Mouse (Mus musculus) telencephalon, adult 2 months (tissue): ENCODE data around the gene Mapkapk5.
"Not testable (repeated sequence)": the region's sequence is repeated elsewhere in the genome, so short reads cannot be mapped to it uniquely, and the experiment has no call there.

Experiments used
- DNase-seq: peaks from one replicate; pipeline ENCODE4 v3.0.0-alpha.2; 2011; ENCODE audit warnings: low read depth, low spot score

The Mapkapk5 gene

DNA sequence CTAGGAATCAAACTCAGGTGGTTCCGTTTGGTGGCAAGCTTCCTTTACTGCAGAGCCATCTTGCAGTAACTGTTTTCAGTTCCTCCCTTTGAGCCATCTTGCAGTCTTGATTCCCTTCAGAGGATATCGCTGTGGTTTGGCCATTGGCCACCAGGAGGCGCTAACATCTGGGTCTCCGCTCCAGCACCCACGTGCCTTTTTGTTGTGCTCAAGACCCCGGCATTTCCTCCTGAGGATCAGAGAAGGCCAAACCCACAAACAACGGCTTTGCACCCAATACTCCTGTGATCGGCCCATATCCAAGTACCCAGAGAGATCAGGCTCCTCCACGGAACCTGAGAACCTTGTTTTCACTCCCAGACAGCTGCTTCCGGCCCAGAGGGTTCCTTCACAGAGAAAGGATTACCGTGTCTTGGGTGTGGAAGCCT, 18.8 kb upstream of the Mapkapk5 start:
- DNase-seq, result peak; percentile 38

GRCm38 (mm10) chr5:121562436-121562835, 16.7 kb upstream of the Mapkapk5 start:
- no peak for DNase-seq

DNA sequence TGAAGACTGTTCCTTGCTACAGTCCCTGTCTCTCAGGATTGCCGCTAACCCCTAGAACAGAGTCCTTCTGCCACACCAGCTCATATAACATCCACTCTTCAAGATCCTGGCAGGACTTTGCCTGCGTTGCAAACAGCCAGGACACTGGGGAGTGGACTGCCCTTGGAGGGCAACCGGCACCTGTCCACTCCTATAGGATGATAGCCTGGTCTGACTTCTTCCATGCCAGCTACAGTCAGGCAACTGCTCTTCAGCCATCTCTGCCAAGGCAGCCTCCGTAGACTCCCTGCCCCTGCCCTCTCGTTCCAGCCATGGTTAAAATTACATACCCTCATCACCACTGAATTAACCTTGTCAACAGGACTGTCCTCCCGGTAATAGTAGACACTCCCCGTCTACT, 3.5 kb upstream of the Mapkapk5 start:
- no peak for DNase-seq

- DNase-seq, result no peak
Observed at GRCm38 (mm10) chr5:121547084-121547483, 1.4 kb upstream of the Mapkapk5 start.

DNA sequence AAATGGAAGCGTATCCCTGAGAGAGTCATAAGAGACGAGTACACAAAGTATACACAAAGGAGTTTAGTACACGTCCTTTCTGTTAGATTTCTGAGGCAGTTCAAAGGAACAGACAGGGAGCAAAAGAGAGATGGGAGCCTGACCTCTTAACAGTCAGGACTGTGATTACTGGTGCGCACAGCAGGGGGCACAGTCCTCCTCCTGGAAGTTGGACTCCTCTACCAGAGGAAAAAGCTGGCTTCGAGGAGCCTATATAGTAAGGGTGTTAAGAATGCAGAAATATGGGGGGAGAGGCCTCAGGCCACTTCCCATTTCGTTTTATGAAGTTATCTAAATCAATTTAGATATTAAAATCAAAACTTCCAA, 808 bp upstream of the Mapkapk5 start:
- DNase-seq, result no peak

DNA sequence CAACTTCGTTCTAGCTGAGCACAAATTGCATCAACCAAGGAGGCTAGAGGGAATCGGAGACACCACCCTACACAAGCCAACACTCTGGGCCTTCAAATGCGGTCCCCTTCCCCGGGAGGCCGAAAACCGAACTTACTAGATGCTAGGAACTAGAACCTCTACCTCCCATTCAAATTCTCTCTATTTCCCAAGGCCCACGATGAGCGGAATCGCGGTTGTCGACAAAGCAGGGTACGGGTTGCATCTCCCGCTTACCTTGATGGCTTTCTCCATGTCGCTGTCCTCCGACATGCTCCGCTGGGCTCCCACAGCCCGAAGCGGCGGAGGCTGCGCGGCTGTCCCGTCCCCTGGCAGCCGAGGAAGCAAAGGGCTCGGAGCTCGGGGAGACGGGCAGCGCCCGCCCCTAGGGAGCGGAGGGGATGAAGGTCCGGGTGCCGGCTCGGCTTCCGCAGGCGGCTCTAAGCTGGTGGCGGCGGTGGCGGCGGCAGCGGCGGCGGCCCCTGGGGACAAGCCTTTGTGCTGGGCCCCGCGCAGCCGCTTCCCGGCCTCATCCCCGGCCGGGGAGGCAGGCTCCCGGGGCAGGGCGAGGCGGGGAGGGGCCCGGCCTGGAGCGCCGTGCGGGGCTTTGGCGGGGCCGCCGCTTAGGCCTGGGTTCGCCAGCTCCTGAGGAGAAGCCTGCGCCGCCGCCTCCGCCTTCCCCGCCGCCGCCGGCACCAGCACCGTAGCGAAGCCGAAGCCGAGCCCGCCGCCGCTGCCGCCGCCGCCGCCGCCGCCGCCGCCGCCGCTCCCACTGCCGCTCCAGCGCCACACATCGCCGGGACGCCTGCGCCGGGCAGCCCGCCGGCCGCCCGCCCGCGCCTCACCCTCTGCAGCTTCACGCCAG, 554 bp downstream of the Mapkapk5 start, which contains the start of the genes Adam1a and Gm42878:
Gene Adam1a (minus strand): TSS at position 573 of the 883 bp plus-strand sequence.
Gene Gm42878 (minus strand): TSS at position 573 of the 883 bp plus-strand sequence.
- no peak for DNase-seq

DNA sequence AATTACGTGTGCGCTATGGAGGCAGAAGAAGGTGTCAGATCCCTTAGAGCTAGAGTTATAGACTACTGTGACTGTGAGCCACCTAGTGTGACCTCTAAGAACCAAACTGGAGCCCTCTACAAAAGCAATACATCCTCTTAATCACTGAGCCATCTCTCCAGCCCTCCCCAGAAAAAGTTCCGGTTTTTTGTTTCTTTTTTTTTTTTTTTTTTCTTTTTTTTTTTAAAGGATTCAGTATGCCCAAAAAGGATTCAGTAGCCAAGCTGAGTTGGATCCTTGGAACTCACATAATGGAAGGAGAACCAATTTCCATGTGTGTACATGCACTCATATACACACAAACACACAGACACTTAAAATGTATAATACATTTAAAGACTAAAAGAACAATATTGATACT, 2.3 kb downstream of the Mapkapk5 start:
- DNase-seq, result no peak

GRCm38 (mm10) chr5:121541235-121541634, 4.5 kb downstream of the Mapkapk5 start:
- DNase-seq, result no peak

DNA sequence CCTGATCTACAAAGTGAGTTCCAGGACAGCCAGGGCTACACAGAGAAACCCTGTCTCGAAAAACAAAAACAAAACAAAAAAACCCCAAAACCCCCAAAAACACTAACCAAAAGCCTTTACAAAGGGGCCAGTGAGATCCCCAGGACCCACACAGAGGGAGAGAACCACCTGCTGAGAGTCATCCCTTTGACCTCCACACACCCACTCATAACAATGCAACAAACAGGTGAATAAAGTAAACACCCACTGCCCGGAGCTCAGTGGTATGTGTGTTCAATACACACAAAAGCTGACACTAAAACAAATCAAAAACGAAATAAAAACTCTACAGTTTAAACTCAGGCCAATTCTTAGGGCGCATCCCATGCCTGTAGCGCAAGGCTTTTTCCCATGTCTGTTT, 5.6 kb downstream of the Mapkapk5 start:
- no peak for DNase-seq

DNA sequence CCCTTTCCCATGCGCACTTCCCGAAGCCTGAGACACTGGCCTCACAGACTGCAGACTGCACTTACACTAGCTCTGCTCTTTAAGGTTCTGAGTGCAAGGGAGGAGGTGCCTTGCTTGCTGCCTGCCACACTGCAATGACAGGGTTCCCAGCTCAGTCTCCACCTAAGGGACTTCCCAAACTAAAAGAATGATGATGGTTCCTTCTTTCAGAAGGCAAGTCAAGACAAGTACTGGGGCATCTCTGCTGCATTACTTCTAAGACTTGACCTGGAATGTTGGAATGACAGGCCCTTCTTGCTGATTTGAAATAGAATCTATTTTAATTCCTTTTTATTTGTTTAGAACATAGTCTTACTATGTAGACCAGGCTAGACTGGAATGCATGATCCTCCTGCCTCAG, 8.1 kb downstream of the Mapkapk5 start:
- DNase-seq, result no peak

DNA sequence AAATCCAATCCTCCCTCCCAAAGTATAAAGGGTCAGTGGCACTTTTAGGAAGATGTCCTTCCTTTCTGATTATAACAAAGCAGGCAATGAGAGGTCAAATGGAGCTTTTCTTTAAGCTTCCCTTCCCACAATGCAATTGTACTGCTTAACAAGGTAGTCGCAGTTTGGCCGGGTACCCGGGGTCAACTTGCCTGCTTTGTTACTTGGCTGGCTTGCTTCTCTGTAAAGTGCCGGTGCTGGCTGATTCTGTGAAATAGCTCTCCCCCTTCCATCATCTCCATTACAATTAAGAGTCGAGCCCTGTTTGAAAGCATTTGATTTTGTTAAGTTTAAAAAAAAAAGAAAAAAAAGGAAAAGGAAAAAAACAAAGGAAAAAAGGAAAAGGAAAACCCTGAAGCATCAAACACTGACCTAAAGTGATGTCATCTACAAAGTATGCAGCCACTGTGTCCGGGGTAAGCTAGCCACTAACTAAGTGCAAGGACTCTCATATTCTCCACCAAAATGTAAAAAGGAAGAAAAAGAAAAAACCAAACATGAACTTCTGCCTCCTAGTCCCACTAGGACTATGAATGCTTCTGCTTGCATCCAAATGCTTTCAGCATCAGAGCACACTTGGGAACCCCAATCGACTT, 8.7 kb downstream of the Mapkapk5 start:
- no peak for DNase-seq

DNA sequence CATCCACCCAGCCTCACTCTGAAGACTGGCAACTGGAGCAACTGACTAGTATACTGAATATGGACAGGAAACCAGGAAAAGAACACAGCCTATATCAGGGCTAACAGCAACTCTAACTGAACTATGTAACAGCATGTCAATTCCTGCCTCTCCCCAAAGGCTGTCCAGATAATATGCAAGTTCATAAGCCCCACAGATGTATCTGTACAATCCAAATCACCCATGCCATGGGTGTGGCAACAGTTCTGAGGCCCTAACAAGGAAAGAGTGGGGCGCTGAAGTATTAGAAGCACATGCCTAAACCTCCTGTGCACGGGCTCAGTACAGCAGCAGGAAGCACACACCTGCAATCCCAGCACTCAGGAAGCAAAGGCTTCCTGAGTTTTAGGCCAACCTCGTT, 10.6 kb downstream of the Mapkapk5 start:
- DNase-seq, result no peak

DNA sequence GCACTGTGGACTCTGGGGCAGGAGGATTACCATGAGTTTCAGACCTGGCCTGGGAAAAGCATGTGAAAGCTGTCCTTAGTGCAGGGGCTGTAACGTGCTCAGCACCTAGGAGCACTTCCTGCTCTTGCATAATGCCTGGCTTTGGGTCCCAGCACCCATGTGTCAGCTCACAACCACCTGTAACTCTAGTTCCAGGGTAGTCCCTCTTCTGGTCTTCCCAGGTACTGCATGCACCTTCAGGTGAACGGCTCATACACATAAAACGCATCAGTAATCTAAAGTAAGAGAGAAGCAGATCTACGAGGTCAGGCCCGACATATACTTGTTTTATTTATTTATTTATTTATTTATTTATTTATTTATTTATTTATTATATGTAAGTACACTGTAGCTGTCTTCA, 11.2 kb downstream of the Mapkapk5 start:
- no peak for DNase-seq

DNA sequence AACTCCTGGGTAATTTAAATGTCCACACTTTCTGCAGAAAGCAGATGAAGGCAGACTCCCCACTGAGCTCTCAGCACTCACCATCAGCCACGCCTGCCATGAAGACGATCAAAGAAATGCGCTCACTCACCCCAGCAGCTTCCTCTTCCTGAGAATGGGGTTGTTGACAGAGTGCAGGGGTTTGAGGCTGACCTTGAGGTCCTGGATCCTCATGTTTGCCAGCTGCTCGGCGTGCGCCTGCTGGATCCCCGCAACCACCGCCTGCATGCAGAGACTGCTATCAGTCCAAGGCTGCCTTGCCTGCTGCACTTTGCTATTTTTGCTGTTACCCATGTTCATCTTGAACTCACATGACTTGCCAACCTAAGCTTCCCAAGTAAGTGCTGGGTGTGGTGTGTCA, 18.7 kb downstream of the Mapkapk5 start:
- no peak for DNase-seq

- no peak for DNase-seq
Observed at GRCm38 (mm10) chr5:121526526-121526925, 19.2 kb downstream of the Mapkapk5 start.

GRCm38 (mm10) chr5:121525774-121526450, 19.8 kb downstream of the Mapkapk5 start:
- DNase-seq, result no peak

GRCm38 (mm10) chr5:121519758-121520157, 25.9 kb downstream of the Mapkapk5 start:
- DNase-seq, result not testable (repeated sequence)

DNA sequence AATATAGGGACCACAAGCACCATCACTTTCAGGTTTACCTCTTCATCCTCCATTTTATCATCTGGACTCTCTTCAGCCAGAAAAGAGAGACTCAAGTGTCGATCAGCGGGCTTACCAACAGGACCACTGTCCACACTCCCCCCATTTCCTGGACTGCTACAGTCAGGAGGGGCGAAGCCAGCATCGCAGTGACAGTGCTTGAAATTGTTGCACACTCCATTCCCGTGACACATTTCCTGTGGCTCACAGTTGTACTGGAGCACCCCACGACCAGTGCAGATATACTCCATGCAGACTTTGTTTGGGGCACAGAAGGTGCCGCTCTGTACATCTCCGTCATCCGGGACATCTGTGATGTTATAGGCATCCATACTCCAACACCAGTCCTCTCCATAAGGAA, 26.7 kb downstream of the Mapkapk5 start:
- no peak for DNase-seq

- DNase-seq, result no peak
Observed at GRCm38 (mm10) chr5:121510009-121510408, 35.7 kb downstream of the Mapkapk5 start.

DNA sequence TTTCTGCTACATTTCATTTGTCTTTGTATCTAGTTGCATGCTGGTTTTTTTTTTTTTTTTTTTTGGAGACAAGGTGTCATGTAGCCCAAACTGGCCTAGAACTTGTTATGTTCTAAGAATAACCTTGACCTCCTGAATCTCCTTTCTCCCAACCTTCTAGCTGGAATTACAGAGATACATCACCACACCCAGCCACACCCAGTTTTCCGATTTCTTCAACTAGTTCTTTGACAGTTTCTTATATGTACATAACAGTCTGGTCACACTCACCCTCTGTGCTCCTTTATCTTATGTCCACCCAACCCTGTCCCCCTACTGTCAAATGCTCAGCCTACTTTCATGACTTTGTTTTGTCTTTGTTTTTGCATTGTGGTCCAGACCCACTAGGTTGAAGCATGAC, 38.9 kb downstream of the Mapkapk5 start:
- DNase-seq, result no peak

DNA sequence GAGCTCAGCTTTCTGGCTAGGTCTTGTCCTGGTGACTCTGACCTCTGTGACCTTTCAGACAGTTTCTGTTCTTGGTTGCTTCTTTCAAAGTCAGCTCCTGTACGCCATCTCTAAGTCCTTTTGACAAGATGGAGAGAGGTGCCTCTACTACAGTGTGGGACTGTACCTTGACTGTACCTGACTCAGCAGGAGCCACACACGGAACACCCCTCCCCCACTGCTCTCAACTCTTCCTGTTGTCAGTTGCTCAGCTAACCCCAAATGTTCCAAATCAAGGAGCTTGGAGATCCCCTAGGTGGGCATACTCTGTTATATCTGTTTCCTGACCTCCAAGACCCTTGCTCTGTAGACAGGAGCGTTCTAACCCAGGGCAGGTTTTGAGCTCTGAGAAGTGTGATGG, 42.5 kb downstream of the Mapkapk5 start, which contains the start of gene Adam1b:
Gene Adam1b (minus strand): TSS at position 205 of the 400 bp plus-strand sequence.
- DNase-seq, result no peak

DNA sequence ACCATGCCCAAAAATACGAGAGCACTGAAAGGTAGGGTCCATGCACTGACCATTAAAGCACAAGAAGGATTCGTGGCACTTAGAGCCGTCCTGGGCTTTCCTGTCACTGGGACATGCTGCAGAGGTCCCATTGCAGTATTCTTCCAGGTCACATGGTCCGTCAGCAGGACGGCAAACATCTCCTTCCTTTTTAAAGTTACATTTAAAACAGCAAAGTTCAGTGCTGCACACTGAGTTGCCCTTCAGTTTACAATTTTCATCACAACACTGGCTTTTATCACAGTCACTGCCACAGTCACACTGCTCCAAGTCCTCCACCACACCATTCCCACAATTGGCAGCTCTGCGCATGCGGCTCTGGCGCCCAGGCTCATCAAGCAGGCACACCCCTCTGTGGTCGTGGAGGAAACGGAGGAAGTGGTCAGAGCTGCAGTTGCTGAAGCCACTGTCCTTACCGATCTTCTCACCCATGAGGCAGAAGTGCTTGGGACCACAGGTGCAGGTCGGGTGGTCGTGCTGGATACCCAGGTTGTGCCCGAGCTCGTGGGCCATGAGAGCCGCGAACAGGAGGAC, 44.2 kb downstream of the Mapkapk5 start:
- not testable (repeated sequence) for DNase-seq
